Mouse (Mus musculus) liver, adult 2 months (tissue): ENCODE data around the gene Klhl29.

Experiments used
- CTCF ChIP-seq: fragments of 200-500 bp; IDR thresholded peaks from 2 replicates; pipeline ENCODE4 v1.5.1; 2011; ENCODE audit warnings: low read depth, low read length, control low read depth
- POLR2A ChIP-seq: fragments of 200-500 bp; IDR thresholded peaks from 2 replicates; pipeline ENCODE4 v1.6.1; 2011; ENCODE audit warnings: low read length, control low read depth; ENCODE audit not compliant: insufficient read depth; ENCODE audit errors: extremely low read depth

DNA sequence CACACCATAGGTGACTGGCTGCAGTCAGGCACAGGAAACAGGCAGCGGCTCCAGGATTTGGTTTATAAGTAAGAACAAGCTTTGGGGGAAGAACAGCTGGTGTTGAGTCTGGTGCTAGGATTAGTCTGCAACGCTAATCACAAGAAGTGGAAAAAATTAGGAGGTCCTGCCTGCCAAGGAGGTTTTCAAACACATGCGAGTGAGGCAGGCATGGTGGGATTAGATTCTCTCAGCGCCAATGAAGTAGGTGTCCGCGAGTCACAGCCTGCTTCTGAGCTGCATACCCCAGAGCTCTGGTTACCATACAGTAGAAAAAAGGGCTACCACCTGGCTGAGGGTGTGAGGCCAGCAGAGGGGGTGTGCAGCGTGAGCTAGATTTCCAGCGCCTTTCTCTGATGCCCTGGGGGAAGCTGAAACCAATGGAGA is 101.0 kb downstream of the Klhl29 start:
- TF ChIP-seq CTCF (no peak), POLR2A (no peak)
